Mouse (Mus musculus) adrenal gland, adult 8-10 months (tissue): ENCODE results near the gene Bmf. TPM values are rescaled to one million over a fixed set of nuclear protein-coding genes. Genes with fewer than 3 reads are reported as not detected.

Experiments used
- DNase-seq: peaks from one replicate; pipeline ENCODE4 v3.0.0; 2022
- total RNA-seq, 4 experiments: library from RNA; stranded (reverse); gene quantifications; 2 replicates each; pipeline ENCODE4 v1.2.4; 2022

Gene Bmf
- total RNA-seq, 4 experiments from 2014 or later, result 13.2 to 29.5 (median 19.2) TPM

DNA sequence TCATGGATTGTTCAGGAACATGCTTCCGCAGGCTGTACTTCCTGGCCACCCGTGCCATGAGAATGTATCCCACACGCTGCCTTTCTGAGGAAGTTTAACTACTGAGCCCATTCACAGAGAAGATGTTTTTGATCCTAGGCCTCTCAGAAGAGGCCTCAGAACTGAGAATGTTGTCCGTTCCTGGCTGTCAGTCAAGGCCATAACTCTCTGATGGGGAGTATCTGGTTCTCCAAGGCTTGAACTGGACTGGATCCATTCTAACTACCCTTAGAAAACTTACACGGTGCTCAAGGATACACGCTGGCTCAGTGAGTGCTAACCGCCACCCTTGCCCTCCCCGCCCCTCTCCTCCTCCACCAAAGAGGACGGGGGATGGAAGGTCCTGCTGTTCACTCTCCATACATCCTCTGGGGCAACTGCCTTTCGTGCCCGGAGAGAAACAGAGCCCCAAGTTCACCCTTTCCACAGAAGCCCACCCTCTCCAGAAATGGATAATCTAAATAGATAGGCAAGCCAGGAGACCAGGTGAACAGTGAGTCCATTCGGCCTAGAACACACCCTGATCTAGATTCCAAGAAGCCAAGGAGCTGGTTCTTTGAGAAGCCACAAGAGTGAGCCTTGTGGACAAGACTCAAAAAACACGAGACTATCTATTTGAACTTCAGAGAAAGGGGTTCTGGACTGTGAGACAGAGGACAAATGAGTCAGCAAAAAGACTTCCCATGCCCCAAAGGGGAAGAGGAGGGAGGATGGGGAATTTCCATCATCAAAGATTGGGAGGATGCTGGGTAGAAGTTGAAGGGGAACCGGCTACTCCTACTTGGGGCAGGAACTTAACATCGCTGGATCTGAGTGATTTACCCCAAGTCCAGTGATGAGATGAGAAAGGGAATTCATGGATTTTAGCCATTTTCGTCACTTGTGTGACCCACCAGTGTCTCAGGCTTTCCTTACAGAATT, 36.8 kb downstream of the Bmf start:
- DNase-seq, result no peak

- DNase-seq, result no peak
Measured at GRCm38 (mm10) chr2:118511779-118512417, 37.6 kb downstream of the Bmf start.

- DNase-seq, result peak; percentile 94
Measured at GRCm38 (mm10) chr2:118510447-118511310, 38.8 kb downstream of the Bmf start.

GRCm38 (mm10) chr2:118509688-118510446, 39.6 kb downstream of the Bmf start:
- no peak for DNase-seq

DNA sequence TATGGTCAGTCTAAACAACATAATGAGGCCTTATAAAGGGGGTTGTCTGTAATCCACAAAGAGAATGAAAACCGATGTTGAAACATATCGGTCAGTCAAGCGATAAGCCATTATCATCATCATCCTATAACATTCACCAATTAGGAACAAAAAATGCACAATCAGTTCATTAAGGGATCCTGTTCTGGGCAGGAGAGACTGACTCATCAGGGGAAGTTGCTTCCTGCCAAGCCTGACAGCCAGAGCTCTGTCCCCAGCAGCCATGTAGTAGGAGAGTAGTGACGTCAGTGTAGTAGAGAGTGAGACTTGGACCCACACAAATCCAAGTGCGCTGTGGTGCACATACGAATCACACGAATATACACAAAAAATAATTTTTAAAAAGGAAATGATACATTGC, 42.4 kb downstream of the Bmf start:
- no peak for DNase-seq

DNA sequence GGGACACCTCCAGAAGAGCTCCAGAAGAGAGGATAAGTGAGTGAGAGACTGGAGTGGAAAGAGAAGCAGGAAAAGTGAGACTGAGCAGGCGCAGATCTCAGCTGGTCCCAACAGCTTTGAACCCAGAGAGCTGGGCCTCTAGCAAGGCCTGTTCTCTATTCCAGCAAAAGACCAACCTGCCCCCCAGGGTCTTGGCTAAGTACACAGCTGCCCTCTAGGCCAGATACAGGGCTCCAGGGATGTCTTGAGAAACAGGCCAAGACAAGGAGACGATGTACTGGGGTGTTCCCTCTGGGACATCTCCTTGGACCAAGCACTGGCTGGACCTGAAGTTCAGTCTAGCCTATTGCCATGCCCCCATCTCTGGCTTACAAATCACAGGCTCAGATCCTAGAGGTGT, 49.3 kb downstream of the Bmf start:
- DNase-seq, result no peak

GRCm38 (mm10) chr2:118499135-118499961, 50.1 kb downstream of the Bmf start:
- DNase-seq, result no peak

DNA sequence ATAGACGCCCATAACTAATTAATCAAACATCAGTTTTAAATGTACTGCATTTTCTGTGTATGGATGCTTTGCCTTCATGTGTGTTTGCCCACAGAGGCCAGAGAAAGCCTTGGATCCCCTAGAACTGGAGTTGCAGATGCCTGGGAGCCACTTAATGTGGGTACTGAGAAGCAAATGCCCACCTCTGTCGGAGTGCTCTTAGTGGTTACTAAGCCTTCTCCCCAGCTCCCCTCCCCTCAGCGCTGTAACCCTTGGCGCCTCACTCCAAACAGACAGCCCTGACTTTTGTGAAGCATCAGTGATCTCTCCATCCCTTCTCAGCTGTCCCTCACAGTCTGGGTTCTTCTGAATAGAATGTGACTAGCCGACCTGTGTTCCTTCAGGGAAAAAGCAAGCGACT, 51.0 kb downstream of the Bmf start:
- DNase-seq, result no peak

- DNase-seq, result no peak
Measured at GRCm38 (mm10) chr2:118497890-118498289, 51.6 kb downstream of the Bmf start.

GRCm38 (mm10) chr2:118495024-118495423, 54.5 kb downstream of the Bmf start:
- no peak for DNase-seq

DNA sequence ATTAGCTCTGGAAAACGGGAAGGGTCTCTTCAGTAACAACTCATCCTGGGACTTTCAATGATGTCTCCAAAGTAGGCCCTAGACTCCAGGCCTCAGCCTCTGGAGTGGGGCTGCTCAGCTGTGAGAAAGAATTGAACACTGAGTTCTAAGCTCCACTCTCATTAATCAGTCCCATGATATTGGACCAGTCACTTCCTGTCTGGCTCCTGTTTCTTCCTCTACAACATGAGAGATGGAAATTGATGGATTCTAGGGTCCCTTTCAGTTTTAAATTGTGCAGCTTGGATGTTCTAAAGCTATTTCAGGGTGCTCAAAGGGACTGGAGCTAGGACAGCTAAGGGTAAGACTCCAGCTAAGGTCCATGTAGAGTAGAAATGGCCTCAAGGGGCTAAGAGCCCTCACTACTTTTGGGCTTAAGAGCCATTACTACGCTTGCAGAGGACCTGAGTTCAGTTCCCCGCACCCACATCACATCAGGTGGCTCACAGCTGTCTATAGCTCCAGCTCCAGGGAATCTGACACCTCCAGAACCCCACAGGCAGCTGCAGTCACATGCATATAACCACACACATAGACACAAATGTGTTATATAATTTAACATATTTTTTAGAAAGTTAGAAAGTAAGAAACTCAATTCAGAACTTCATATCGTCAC, 57.6 kb downstream of the Bmf start:
- DNase-seq, result no peak

GRCm38 (mm10) chr2:118491281-118491731, 58.2 kb downstream of the Bmf start:
- DNase-seq, result no peak

DNA sequence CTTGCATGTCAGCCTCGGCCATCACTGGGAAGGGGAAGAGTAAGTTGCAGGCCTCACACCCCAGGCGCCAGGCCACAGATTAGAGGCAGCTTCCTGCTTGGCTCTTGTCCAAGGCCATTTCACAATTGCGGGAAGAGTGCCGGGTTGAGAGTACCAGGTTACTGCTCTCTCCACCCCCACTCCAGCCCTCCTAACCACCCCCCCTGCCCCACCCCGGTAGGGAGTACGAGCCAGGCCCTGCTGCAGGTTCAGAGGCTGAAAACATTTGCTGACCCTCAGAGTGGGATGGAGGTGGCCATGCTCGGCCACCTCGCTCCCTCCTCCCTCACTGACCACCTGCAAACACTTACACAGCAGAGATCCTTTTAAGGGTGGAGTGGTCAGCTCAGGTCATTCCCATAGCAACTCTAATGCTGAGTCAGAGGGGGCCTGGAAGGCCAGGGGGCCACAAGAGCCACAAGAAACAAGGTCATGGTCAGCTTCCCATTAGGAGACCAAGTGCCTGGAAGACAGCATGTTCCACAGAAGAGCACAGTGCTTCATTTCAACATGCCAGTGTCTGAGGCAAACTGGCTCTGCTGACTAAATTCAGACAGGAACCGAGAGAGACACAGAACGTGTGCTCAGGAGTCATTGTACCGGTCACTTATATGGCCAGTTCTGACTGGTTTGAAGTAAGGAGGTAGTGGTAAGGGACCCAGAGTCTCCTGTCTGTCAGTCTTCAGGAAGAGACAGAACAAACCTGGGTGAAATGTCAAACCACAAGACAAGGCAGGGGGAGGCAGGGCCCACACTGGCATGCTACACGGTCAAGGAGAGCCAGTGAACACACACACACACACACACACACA, 59.0 kb downstream of the Bmf start:
- peak; percentile 73 for DNase-seq

GRCm38 (mm10) chr2:118487806-118488205, 61.7 kb downstream of the Bmf start:
- no peak for DNase-seq

DNA sequence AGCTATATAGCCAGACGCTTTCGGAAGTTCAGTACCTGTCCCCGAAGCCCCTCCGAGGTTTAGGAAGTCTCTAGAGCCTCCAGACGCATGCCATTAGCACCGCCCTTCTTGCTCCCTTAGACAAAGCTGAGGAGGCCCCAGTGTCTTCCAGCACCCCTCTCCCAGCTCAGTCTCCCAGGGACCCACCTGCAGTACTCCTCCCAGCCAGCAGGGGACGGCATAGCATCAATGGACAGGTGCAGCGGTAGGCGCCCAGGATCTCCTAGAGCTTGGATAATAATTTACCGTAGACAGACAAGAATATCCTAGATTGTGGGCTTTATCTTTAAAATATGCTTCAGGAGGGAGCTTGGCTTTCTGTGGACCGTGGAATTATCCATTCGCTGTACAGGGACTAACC, 62.6 kb downstream of the Bmf start:
- DNase-seq, result peak; percentile 64

GRCm38 (mm10) chr2:118485415-118485814, 64.1 kb downstream of the Bmf start:
- DNase-seq, result no peak

DNA sequence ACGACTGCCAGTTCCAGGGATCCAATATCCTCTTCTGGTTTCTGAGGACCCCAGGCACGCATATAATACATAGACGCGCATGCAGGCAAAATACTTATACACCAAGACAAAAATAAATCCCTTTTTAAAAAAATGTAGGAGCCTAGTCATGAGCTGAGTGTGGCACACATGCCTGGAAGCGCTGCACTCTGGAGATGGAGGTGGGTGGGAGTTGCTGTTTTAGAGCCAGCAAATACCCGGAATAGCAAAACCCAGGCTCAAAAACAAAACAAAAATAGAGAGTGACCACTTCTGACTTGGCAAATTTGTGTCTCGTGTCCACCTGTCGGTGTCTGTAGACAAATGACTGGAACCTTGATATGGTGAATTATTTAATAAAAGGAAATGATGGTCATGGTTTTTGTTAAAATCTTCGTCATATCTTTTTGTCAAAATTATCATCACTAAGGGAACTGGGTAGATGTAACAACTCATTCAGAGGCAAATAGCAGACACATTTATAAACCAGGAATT, 65.0 kb downstream of the Bmf start:
- no peak for DNase-seq

GRCm38 (mm10) chr2:118483032-118483431, 66.5 kb downstream of the Bmf start:
- no peak for DNase-seq

- DNase-seq, result no peak
Measured at GRCm38 (mm10) chr2:118480886-118481285, 68.6 kb downstream of the Bmf start.
